Mouse (Mus musculus) urinary bladder, postnatal 4 days (tissue): Measurements from ENCODE around the gene Schip1.

ENCODE experiments used
- DNase-seq, 2 experiments: peaks; one replicate each; pipeline ENCODE4 v3.0.0; 2021 to 2022; ENCODE audit warnings: low spot score in 2 of 2

The Schip1 gene

DNA sequence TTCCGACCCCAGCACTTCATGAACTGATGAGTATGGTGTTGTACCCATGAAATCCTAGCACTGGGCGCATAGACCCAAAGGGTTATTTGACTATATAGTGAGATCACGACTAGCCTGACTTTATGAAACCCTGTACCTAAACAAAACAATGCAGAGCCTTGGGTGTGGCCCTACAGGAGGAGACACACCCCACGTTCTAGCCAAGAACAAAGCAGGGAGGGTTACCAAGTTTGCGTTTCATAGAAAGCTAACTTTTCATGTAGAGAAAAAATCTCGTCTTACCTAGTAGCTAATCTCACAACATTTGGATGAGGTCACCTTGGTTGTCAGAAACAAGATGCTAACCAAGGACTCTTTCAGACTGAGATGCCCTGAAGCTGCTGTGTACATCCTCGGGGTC lies 411.7 kb downstream of the Schip1 start:
- no peak for DNase-seq

DNA sequence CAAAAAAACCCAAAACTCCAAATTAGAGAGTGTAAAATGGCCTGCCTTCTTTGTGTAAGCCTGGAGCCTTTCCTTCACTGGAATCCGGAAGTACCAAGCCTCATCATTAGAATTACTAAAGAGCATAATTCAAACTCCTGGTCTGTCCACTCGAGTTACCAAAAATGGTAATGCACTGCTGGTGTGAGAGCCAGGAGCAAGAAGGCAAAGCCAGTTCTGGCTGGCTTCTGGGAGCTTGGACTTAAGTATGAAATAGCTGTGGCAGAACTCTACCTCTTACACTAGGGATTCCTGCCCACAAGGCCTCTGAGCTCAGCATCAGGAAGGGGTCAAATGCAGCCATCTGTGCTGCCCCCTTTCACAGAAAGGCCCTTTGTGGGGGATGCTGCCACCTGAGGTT lies 412.9 kb downstream of the Schip1 start:
- no peak for DNase-seq

DNA sequence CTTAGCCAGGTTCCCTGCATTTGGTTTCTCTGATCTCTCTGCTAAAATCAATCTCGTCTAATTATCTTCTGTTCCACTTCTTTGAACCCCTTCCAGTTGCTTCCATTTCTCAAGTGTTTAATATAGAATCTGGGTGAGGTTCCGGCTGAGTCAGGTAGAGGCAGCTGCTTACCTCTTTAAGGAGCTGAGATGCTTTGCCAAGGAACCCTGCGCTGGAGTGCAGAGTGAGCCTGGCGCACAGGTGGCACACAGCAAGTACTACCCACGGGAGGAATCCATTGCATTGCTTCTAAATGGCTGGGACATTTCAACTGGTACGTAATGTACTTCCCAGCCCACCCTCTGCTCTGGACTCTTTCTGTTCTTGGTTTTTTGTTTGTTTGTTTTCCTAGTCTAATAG lies 414.7 kb downstream of the Schip1 start:
- DNase-seq = no peak

DNA sequence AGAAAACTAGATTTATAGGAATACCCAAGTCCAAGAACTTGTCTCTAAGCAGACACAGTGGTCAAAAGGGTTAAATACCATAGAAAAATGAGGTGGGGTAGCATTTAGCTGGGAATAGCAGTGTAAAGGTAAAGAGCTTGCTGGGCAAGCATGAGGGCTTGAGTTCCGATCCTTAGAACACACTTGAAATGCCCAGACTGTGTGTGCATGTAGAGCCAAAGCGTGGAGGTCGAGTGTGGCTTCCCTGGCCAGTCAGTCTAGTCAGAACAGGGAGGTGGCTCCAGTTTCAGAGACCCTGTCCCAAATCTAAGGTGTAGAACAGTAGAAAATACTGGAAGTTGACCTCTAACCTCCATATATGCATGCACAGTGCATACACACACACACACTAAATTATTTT lies 418.9 kb downstream of the Schip1 start:
- no peak for DNase-seq

DNA sequence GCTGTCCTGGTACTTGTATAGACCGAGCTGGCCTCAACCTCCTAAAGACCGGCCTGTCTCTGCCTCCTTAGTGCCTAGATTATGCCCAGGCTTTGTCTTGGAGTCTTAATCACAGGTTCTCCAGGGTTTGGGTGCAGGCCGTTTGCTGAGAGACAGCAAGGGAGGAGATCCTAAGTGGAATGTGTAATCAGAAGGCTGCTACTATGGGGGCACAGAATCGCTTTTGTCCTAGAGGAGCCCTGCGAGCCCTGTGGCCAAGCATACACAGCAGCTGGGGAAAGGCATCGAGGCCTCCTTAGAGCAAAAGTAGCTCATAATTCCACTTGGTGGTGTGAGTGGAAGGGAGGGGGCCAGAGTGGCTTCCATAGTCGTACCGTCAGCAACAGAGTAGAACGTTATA lies 419.4 kb downstream of the Schip1 start:
- DNase-seq = no peak

DNA sequence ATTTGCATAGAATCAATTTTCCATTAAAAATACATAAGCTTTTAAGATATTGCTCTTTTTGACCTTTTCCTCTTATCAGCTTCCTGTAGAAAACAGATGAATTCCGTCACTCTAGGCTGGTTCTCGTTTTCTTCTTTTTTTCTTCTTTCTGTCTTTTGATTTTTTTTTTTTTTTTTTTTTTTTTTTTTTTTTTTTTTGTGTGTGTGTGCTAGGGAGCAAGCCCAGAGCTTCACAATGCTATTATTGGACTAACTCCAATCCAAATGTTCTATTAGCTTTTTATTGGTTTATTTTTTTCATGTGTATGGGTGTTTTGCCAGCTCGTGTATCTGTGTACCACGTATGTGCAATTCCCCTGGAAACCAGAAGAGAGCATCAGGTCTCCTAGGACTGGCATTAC lies 420.0 kb downstream of the Schip1 start:
- no peak for DNase-seq

DNA sequence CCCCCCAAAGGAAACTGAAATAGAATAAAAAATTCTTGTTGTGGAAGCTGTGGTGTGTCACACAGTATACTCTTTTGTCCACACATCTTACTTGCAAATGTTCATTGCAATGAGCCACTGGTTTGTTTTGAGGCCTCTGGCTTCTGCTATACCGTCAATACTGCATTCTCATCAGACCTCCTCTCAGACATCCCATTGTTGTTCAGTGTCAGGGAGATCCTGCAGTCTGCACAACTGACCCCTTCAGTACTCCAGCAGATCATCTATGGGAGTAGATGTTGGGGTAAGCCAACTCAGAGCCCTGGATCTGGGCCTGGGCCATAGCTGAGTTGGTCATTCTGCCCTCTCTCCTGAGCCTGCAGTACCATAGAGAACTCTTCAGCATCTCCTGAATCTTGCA lies 423.0 kb downstream of the Schip1 start:
- no peak for DNase-seq

DNA sequence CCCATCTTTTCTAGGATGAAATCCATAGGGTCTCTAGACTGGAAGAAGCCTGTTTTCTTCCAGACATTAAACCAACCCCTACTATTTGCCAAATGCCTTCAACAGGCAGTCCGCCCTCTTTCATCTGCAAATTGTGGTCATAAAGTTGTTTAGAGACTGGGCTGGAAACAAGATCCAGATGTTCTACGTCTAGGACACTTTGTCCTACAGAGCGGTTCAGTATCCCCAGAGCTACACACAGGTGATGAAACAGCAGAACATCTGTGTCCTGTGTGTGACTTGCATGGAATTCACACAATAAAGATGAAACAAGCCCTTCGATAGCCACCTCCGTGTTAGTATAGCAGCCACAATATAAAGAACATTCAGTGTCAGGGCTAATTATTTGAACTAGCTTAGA lies 423.7 kb downstream of the Schip1 start:
- DNase-seq = no peak

DNA sequence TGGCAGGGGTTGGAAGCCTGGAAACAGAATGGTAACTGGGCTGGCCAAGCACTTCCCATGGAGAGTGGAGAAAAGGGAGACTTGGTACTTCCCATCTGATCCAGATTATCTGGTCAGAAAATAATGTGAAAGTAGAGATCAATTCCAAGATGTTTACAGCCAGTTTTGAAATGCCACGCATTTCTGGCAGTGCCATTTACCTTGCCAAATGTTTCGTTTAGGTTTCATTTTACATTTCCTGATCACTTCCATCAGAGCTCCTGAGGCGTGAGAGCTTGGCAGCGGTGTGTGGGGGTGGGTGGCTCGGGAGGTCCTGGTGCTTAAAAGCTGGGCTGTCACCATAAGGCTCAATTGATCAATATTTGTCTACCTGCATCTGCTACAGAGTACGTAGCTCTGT lies 426.9 kb downstream of the Schip1 start:
- DNase-seq = no peak

DNA sequence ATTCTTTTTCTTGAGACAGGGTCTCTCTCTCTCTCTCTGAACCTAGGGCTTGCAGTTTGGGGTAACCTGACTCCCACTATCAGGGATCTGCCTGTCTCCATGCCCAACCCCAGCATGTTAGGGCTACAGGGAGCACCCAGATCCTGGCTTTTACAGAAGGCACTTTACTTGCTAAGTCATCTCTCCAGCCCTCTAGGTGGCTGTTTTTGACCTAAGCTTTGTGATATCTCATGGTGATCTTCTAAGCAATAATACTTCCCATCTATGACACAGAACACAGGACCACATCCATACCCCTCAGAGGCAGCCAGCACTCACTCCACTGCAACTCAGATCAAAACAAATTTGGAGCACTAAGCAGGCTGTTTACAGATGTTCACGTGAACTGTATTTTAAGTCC lies 427.5 kb downstream of the Schip1 start:
- DNase-seq = no peak

DNA sequence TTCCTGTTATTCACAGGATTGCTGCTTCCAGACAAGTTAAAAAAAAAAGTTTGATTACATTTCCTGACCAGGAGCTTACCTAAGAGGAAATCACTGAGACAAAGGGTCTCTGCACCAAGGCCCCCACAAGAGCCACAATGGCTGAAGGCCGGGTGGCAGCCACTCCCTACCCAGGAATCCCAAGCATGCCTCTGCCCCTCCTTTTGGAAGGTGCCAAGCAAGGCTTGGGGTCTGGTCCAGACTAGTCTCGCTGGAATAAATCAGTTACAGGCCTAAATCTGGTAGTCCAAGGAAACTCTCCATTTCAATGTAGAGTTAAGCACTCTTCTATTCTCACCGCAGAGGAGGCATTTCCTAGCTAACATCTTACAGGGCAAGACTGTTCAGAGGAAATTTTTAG lies 427.9 kb downstream of the Schip1 start:
- no peak for DNase-seq

DNA sequence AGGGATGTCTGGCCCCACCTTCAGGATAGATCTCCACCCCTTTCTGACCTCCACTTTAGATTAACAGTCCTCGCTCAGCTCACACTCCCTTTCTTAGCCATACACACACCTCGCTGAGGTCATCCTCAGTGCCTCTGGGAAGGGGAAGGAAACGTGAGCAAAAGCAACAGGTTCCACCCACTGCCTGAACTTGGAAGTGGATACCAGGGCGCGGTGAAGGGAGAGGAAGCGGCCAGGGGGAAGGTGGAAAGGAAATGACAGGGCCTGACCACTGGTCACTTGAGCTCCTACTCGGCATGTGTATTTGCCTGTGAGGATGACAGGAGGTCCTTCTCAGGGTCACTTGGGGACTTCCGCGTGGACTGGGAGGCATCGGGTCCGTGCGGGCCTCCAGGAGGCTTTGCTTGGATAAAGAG lies 428.6 kb downstream of the Schip1 start:
- peak in 1 of 2 experiments; percentile 31 for DNase-seq

DNA sequence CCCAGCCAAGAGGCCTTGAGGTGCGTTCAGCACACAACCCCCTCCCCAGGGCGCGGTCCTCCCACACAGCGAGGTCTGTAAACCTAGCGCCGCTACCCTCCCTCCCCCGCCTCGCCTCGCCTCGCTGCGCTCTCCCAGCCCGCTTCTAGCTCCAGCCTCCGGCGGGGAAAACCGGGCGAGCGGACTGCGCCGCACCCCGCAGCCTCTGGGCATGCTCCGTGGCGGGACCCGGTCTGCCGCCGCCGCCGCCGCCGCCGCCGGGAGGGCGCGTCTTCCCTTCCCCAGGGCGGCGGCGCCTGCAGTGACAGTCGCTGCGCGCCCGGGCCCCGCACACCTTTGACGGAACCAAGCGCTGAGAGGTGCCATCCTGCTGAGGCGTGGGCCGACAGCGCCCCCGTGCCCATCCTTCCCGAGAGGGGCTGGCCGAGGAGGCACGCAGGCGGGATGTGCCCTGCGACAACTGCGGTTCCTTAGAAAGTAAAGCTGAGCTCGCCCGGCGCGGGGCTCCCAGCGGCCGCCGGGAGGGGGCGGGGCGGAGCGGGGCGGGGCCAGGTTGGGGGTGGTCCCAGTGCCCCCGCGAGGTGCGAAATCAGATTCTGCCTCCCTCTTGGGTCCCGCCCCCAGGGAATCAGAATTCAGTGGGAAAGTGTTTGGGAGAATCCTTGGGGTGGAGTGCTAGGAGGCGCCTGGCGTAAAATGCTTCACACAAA lies 429.1 kb downstream of the Schip1 start:
- DNase-seq = peak; percentile 69 to 72

DNA sequence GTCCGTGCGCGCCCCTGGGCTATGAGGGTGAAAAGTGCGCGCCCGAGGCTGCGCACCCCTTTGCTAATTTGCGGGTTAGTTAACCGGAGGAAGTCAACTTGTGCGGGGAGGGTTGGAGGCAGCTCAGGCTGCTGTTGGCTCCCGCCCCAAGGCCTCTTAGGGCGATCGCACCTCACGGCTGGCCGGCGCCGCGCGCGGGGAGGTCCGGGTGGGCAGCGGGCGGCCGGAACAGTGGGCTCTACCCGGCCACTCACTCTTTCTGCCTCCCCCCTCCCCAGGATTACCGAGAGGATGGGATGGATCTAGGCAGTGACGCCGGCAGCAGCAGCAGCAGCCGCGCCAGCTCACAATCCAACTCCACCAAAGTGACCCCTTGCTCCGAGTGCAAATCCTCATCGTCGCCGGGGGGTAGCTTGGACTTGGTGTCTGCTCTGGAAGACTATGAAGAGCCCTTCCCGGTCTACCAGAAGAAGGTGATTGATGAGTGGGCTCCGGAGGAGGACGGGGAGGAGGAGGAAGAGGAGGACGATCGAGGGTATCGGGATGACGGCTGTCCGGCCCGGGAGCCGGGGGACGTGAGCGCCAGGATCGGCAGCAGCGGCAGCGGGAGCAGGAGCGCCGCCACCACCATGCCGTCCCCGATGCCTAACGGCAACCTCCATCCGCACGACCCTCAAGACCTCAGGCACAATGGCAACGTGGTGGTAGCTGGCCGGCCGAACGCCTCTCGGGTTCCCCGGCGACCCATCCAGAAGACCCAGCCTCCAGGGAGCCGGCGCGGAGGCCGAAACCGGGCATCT lies 429.9 kb downstream of the Schip1 start:
- peak in 1 of 2 experiments; percentile 30 for DNase-seq

DNA sequence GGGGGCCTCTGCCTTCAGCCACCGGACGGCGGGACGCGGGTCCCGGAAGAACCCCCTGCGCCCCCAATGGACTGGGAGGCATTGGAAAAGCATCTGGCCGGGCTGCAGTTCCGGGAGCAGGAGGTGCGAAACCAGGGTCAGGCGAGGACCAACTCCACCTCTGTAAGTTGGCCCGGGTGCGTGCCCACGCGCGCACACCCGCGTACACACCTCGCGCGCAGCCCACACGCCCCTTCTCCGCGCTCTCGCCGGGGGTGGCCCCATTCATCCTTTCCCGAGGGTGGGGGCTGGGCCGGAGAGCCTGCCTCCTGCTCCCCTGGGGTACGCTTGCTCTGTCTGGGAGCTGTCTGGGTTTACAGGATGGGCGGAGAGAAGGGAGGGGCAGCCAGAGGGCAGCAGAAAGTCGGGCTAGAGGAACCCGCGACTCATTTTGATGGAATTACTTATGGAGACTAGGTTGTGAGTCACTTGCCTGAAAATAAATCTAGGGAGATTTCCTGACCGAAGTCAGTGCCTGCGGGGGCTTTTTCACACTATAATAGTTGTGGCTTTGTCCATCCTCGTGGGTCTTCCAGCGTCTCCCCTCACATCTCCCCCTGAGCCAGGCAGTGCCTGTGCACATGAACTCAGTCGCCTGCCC lies 430.6 kb downstream of the Schip1 start:
- DNase-seq = peak in 1 of 2 experiments; percentile 46

DNA sequence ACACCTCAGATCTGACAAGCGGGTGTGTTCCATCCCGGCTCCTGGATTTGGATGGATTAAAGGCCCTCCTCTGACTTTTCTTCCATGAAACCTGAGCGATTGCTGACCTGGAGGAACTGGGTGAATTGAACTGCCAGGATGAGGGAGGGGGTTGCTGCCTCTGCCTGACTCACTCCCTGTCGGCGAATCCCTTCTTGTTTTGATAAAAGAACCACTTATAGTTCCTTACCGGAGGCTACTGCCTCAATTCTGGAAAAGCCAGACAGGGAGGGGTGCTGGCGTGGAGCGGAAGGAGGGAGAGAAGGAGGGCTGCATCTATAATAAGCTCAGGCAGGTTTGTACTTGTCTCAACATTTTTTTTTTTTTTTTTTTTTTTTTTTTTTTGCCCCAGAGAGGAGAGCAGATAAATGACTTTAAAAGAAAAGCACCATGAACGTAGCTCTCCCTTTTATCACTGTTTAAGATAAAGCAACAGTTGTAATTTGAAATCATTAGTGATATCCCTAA lies 431.2 kb downstream of the Schip1 start:
- peak in 1 of 2 experiments; percentile 55 for DNase-seq

DNA sequence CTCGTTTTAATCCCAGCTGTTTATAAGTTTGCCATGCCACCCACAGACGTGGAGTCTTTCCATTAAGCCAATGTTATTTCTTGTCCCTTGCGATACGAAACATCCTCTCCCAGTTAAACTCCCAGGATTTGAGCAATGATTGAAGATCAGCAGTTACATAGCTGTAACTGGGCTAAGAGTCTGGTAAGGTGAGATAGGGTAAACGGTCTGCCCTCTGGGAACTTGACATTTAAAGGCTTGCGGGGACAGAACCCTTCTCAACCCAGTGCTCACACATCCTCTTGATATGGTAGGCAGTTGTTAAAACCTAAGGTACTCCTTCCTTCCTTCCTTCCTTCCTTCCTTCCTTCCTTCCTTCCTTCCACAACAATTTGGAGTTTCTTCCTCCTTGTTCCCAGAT lies 431.9 kb downstream of the Schip1 start:
- DNase-seq = peak in 1 of 2 experiments; percentile 6

DNA sequence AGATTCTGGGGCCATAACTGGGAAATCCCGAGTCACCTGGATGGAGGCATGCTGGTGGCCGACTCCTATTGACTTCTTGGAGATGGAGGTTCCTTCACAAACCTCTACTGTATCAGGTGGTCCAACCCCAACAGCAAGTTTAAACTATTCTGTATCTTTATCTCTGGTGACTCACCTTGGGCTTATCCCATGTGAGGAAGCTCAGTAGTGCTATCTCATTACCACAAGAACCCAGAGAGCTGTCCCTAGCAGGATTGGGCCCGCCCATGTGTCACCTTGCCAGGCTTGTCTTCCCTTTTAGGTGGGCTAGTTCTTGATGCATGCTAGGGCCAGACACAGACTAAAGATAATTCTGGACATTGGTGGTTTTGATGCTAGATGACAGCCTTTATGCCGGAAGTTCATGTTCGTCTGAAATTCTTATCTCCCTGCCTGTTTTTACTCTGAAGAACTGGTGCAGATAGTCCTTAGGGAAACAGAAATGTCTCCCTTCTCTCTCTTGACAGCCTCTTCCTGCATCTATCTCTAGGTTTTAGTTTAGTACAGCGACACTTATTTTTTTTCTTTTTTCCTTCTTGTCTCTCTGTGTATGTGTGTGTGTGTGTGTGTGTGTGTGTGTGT lies 435.0 kb downstream of the Schip1 start:
- DNase-seq = peak in 1 of 2 experiments; percentile 10

DNA sequence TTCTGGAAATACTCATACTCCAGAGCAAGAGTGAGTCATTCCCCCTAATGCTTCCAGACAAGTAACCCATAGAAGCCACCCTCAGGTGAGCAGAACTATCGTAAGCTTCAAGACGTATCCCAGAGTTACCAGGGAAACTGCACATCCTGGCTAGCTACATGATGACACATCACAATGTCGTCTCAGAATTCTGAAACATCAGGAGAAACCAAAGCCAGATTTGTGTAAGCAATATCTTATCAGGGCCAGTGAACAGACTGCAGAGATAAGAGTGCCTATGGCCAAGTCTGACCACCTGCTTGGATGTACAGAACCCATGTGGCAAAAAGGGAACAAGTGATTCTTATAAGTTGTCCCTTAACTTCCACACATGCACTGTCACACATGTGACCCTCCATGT lies 440.2 kb downstream of the Schip1 start:
- peak in 1 of 2 experiments; percentile 4 for DNase-seq

DNA sequence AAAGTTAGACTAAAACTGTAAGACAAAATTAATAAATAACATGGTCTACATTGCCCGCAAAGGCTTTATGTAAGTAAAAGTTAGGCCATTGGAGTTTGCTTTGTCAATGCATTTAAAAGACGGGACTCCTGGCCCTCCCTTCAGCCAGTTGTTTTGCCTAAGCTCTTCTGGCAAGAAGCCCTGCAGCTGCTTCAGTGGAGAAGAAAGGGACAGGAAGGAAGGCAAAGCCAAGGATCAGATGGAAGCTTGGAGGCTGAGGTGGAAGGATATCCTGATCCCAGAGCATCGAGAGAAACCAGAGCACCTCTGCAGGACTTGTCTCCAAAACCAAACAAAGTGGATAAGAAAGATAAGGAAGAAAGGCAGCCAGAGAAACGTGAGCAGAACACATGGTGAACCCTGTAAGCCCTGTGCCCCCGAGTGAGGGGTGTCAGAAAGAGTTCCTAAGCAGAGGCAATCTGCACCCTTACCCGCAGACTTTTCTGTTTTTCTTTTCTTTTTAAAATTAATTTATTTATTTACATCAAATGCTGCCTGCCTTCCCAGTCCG lies 442.2 kb downstream of the Schip1 start:
- peak in 1 of 2 experiments; percentile 45 for DNase-seq

DNA sequence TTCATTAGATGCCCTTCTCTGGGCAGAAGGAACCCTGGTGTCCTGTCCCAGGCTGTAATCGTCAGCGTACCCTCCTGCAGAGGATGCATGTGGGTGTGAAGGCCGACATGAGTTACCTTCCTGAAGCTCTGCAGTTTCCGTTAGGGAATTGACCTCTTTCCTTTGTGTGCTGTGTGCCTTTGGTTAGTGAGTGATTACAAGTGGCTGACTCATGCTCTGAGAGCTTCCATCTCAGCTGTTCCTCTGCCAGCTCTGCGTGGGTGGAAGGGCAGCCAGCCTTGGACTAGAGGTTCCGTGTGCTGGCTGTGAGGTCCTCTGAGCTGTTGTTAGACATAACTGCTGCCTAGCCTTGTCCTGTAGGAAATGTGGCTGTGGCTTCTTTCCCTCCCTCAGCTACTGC lies 444.0 kb downstream of the Schip1 start:
- peak; percentile 28 to 58 for DNase-seq

DNA sequence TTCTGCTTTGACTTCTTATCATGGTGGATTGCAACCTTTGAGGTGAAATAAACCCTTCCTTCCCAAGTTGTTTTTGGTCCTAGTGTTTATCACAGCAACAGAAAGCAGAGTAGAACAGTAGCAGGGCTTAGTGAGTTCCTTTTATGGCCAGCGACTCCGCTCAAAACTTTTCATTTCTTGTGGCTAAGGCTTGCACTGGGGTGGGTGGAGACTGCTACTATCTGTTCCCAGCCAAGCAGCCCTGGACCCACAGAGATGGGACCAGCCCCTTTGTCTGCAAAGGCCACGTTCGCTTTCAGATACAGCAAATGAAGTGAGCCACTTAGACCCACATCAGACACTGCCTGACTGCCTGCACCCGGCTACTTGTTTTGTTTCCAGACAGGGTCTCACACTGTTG lies 446.3 kb downstream of the Schip1 start:
- peak in 1 of 2 experiments; percentile 51 for DNase-seq
